Mouse (Mus musculus) right cerebral cortex, postnatal 14 days (tissue): ENCODE results near the gene Tssc4.

ENCODE experiments used
- DNase-seq: peaks from one replicate; pipeline ENCODE4 v3.0.0; 2022

The Tssc4 gene

DNA sequence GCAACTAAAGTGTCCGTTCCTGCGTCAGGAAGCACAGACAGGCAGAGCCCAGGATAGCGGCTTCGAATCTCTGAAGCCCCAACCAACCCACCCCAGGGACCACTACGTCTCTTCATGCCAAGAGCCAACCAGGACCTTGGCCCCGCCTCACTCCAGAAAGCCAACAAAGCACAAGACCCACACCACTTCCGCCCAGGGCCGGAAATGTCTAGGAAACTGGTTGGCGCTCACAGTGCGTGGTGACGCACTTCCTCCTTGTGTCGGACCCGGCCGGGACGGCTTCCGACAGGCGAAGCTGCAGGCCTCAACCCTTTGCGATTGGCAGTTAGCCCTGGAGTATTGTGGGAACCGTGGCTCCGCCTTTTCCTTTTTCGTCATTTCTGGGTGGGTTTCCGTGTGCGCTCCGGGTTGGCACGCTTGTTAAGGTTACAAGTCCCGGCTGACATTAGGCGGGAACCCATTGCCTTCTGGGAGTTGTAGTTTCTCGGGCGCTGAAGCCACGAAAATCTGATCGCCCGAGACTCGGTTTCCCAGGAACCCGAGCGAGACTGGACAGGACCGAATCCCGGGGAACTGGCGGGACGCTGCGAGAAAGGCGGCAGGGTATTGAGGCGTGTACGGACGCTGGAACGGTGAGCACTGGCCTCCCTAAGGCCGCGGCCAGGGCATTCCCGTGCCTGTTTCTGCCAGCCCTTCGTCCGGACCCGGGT, at the start of gene Tssc4:
Tssc4 (plus strand) TSS at position 368 of the 710 bp plus-strand sequence.
- DNase-seq, result peak; percentile 98

- no peak for DNase-seq
Observed at GRCm38 (mm10) chr7:143020040-143020439, 49.0 kb upstream of the Tssc4 start.

- no peak for DNase-seq
Observed at GRCm38 (mm10) chr7:143020764-143021163, 48.3 kb upstream of the Tssc4 start.

DNA sequence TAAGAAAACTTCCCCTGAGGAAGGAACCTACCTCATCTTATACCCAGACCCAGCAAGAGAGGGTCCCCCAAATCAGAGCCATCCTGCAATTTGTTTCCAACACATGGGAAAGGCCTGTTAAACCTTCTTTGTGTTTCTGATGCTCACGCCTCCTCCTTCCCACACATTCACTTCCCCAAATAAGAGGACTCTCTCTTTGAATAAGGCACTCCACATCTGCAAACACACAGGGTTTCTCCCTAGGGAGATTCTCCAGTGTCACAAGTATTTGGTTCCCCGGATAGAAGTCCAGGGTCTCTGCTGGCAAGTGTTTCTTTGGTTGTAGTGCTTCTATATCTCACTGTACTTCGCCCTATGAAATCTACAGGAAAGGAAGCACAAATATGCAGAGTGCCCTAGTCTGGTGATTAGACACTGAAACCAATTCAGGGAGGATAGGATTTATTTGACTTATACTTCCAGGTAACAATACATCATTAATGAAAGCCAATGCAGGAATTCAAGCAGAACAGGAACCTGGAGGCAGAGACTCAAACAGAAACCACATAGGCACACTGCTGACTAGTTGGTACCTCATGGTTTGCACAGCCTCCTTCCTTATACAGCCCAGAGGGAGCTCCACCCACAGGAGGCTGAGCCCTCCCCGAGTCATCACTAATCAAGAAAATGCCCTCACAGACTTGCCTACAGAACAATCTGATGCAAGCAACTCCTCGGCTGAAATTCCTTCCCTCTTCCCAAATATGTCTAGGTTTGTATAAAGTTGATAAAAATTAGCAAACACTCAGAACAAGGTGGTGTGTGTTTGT, 47.5 kb upstream of the Tssc4 start:
- DNase-seq, result no peak

DNA sequence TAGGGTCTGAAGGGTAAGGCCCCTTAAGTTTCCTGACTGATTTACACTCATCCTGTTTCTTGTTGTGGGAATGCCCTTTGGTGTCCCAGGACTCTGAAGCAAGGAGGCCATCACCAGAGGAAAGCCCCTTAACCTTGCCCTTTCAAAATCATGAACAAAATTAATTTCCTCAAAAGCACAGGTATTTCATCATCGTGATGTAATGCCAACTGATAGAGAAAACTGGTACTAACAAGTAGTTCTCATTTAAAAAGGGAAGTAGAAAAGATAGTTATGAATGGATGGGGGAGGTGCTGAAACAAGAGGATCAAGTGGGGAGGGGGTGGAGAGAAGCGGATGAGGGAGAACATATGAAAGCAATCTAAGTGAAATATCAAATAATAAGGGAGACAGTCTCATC, 45.5 kb upstream of the Tssc4 start:
- DNase-seq, result no peak

DNA sequence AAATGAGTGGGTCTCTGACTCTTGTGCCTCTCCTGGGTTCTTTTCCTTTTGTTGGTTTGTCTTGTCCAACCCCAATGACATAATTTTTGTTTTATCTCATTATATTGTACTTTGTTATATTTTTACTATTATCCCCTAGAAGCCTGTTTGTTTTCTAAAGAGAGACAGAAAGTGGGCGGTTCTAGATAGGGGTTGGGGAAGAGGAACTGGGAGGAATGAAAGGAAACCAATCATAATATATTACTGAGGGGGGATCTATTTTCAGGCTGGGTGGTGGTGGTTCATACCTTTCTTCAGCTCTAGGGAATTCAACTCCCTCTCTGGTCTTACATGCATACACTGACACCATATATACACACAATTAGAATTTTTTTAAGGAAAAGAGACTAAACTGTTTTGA, 44.8 kb upstream of the Tssc4 start:
- no peak for DNase-seq

GRCm38 (mm10) chr7:143025496-143025895, 43.6 kb upstream of the Tssc4 start:
- DNase-seq, result no peak

DNA sequence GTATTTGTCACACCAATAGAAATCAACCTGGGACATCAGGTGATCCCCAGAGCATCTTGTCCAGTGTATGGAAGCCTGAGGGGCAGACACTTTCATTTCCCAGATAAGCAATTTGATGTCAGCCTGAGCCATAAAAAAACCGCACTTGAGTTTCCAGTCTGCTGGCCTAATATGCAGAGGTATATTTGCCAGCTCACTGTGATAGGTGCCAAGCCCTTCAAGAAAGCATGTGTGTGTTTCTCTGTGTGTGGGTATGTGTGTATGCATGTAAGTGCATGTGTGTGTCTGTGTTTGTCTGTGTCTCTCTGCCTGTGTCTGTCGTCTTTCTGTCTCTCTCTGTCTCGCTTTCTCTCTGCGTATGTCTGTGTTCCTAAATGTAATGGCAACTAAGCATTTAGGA, 41.9 kb upstream of the Tssc4 start:
- no peak for DNase-seq

DNA sequence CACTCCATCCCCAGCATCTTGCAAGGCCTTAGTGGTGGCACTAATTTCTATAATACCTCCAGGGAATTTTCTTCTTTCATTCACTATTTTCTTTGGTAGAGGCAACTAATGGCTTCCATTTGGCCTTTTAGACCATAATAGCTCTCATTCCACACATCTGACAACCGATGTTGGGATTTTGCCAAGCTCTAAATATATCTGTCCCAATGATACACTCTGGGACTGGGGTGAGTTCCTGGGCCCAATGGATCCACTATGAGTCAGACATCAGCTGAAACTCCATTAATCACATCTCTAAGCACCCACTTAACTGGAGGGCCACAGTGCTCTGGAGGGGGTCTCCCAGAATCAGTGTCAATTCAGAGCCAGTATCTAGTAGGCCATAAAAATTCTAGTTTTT, 37.2 kb upstream of the Tssc4 start:
- DNase-seq, result no peak

DNA sequence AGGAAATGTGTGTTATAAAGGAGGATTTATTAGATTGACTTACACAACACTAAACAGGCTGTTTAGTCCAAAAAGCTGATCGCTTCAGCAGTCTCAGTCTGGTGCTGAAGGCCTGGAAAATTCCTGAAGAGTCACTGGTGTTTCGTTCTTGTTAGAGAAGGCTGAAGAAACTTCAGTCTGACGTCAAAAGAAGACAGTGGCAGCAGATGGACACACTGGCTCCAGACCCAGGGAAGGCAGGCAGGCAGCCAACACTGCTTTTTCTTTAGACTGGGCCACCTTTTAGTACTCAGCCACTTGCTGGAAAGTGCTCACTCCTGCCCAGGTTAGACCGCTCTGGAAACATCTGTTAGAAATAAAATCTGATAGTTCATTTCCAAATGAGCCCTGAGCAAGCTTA, 35.5 kb upstream of the Tssc4 start:
- DNase-seq, result no peak

- no peak for DNase-seq
Observed at GRCm38 (mm10) chr7:143034112-143034511, 34.9 kb upstream of the Tssc4 start.

GRCm38 (mm10) chr7:143034519-143035450, 34.3 kb upstream of the Tssc4 start:
- DNase-seq, result no peak

- no peak for DNase-seq
Observed at GRCm38 (mm10) chr7:143036787-143037186, 32.3 kb upstream of the Tssc4 start.

DNA sequence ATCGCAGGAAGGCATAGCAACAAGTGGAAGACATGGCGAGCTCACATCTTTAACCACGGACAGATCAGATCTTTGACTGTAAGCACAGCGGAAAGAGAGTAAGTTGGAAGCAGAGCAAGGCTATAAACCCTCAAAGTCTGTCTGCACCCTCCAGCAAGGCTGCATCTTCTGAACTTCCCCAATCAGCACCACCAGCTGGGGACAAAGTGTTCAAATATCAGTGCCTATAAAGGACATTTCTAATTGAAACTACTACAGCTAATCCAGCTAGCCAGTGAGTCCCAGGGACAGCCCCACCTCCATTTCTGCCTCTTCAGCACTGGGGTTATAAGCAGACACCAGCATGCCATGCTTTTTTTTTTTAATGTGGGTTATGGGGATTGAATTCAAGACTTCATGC, 31.7 kb upstream of the Tssc4 start:
- no peak for DNase-seq

GRCm38 (mm10) chr7:143038174-143038931, 30.7 kb upstream of the Tssc4 start:
- DNase-seq, result no peak

DNA sequence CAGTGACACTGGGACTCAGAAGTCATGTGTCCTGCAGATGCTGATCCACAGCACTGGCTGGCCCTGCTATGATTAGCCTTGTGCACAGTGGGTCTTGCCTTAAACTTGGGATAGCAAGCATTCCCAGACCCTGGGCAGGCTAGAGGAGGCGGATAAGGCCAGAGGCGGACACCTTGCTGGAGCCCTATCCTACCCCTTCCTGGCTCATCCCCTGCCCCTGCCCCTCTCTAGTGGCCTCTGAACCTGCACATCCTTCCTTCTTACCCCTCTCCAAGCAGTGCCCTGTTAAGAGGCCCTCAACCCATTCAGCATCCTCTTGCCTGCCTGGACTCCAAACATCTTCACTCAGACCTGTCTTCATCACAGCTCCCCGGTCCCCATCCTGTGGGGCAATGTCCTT, 28.5 kb upstream of the Tssc4 start:
- DNase-seq, result no peak

- no peak for DNase-seq
Observed at GRCm38 (mm10) chr7:143041138-143041822, 27.8 kb upstream of the Tssc4 start.

DNA sequence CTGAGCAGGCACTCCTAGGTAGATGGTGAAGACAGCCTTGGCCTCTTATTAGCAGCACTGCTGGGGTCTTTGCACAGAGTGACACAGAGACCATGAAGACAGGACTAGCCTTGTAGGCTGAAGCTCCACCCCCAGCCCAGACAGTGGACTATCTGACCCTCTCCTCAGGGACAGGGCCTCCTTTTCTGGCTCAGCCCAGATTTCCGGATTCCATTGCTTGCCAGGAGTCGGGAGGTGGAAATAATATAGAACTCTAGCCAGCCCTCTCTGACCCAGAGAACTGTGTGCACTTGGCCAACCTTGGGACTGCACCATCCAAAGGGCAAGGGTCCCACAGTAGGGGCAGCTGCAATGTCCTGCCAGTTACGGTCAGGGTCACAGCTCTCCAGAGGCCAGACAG, 27.0 kb upstream of the Tssc4 start:
- no peak for DNase-seq

DNA sequence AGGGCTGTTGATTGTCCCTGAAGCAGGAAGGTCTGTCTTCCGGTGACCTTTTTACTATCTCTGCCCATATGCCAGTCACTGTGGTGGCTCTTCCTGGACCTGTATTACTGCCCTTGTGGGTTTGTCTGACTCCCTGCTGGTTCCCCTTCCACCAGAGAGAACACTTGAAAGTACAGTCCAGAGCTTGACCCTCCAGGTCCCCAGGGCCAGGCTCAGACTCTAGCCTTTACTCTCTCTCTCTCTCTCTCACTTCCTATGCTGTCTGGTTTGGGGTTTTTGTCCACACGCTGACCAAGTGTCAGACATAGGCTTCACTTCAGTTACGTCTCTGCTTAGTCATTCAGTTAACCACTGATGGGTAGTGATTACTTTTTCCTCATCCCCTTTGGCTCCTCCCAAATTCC, 26.1 kb upstream of the Tssc4 start:
- DNase-seq, result no peak

DNA sequence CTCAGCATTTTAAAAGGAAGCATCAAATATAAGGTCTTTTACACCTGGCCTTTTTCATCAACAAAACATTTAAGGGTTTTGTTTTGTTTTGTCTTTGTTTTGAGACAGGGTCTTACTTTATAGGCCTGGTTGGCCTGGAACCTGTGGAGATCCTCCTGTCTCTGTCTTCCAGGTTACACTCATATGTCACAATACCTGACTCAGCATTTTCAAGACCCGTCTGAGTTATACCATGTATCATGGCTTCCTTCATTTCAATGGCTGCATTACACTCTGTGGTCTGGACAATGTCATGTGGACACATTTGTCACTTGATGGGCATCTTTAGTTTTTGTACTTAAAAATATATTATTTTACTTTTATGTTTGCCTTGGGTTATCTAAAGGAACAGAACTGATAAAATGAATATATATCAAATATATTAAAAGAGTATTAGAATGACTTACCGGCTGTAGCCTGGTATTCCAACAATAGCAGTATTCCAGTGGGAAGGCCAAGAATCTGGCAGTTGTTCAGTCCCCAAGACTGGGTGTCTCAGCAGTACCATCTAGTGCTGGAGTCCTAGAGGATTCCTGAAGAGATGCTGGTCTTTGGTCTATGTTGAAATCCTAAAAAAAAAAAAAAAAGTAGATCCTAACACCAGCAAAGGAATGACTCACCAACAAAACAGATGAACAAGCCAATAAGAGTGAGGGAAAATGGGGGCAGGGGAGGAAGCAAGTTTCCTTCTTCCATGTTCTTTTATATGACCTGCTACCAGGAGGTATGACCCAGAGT, 24.8 kb upstream of the Tssc4 start:
- DNase-seq, result no peak

DNA sequence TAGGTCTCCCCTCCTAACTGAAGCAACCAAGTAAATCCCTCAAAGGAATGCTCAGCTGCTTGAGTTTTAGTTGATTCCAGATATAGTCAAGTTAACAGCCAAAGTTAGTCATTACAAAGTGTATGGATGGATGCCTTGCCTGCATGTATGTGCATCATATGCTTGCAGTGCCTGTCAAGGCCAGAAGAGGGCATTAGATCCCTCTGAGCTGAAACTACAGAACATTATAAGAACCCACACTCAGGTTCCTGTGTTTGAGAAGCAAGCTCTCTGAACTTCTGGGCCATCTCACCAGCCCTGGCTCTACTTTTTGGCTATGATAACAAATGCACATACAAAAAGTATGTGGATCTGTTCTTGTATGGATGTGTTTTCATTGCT, 24.2 kb upstream of the Tssc4 start:
- DNase-seq, result no peak
